Mouse (Mus musculus) thymus, postnatal 14 days (tissue): ENCODE results near the gene Rab35.

Experiments
- DNase-seq: peaks from one replicate; pipeline ENCODE4 v3.0.0; 2021

Gene Rab35

GRCm38 (mm10) chr5:115631505-115632357 is at the start of gene Rab35:
Gene Rab35, plus strand, starts transcription at chr5:115631908.
- peak; percentile 97 for DNase-seq

DNA sequence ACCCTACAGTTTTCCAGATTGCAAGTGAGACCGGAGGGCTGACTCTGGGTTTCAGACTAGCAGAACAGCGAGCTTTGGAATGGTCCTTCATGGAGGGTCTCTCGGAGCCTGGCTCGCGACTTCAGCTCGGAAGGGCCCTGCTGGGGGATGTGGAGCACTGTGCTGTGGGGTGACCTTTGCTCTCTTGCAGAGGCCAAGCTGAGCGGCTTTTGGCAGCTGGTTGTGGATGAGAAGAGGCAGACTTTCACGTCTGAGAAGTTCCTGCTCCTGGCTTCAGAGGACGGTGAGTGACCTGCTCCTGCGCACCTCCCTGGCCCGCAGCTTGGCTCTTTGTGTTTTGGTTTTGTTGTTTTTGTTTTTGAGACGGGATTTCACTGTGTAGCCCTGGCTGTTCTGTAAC is 46.1 kb upstream of the Rab35 start:
- DNase-seq, result no peak

DNA sequence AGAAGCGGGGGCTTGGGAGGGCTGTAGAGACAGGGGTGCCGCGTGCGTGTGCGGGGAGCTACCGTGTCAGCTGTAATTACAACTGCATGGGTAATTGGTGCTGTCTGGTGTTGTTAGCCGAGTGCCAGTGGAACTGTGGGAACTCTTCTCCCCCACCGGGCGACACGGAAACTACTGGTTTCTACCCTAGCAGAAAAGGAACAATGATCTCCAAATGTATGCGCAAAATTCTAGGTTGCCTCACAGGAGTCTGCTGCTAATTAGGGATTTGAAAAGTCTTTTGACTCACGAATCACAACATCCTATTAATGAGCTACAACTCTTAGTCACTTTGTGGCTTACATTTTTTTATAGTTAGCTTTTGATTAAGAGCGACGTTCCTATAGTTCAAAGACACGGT is 45.5 kb upstream of the Rab35 start:
- DNase-seq, result no peak

DNA sequence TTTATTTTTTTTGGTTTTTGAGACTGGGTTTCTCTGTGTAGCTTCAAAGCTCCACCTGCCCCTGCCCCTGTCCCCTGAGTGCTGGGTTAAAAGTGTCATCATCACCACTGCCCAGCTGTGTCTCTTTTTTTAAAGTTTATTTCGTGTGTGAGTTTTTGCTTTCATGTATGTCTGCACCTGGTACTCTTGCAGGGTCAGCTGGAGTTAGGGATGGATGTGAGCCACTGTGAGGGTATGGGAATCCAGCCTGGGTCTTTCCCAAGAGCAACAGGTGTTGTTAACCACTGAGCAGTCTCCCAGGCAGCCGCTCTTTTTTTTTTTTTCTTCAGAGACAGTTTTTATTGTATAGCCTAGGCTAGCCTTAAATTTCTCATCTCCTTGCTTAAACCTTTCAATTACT is 44.9 kb upstream of the Rab35 start:
- no peak for DNase-seq

DNA sequence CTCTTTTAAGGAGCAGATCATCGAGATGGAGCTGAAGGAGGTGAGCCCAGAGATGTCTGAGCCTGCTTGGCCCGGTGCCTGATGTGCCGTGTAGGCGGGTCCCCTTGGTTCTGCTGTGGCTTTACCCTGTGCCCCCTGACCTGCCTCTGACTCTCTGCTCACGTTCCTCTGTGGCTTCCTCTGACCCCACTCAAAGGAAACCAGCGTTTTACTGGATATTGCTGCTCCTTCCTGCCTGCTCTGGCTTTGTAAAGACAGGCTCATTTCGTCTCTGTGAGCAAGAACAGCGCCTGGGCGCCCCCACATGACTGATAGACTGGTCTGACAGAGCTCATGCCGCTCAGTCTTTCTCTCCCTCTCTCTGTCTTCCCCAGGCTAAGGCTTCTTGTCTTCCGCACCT is 40.7 kb upstream of the Rab35 start:
- no peak for DNase-seq

- no peak for DNase-seq
These were observed 40.2 kb upstream of the Rab35 start for GRCm38 (mm10) chr5:115591506-115591905.

DNA sequence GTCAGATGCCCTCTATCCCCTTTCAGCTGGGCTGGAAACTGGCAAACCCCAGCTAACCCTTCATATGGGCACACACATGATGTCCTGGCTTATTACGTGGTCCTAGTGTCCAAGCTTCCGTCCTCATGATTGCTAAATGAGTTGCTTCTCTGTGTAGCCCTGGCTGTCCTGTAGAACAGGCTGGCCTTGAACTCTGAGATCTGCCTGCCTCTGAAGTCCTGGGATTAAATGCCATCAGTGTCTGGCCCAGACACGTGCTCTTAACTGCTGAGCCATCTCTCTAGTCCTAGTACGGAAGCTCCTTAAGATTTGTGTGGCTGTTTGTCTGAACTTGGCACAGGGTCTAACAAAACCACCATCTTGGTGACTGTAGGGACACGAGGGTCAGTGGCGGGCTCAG is 28.1 kb upstream of the Rab35 start:
- DNase-seq, result no peak

- DNase-seq, result no peak
These were observed 20.1 kb upstream of the Rab35 start for GRCm38 (mm10) chr5:115611566-115611965.

DNA sequence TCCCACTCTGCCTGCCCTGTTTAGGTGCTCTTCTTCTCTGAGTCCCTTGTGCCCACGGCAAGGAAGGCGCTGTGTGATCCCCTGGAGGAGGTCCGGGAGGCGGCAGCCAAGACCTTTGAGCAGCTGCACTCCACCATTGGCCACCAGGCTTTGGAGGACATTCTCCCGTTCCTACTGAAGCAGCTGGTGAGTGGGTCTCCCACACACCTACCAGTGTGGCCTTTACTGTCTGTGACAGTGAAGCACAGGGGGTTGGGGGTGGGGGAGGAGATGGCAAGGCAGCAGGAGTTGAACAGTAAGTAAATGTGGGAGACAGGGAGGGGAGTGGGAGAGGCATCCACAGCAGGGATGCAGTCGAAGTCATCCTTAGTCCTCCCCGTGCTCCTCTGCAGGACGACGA is 18.4 kb upstream of the Rab35 start:
- no peak for DNase-seq

GRCm38 (mm10) chr5:115614948-115615347 is 16.8 kb upstream of the Rab35 start:
- DNase-seq, result peak; percentile 69

DNA sequence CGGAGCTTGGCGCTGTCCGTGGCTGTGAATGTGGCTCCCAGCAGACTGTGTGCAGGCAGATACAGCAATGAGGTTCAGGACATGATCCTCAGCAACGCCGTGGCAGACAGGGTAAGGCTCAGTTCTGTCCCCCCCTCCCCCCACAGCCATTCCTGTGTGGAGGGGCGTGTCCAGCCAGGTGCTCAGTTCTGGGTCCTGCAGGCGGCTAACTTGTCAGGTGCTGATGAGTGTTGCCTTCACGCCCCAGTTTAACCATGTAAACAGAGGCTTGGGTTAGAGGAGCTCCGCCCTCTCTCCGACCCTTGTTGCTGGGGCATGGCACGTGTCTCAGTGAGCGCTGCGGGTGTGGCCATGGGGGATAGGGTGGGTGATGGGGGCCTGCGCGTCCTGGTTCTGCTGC is 12.0 kb upstream of the Rab35 start:
- no peak for DNase-seq

DNA sequence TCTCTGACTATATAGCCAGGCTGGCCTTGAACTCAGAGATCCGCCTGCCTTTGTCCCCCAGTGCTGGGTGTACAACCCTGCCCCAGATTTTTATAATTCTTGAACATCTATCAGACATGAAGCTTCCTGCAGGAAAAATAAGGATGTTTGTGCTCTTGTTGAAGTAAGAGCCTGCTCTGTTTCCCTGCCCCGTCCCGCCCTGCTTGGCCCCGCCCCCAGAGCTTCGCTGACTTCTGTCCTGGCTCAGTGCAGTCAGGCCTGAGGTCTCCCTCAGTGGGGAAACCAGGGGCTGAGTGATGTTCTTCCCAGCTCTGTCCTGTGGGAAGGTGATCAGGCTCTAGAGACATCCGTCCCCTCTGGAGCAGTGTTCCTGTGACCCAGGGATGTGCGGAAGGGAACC is 9.0 kb upstream of the Rab35 start:
- no peak for DNase-seq

DNA sequence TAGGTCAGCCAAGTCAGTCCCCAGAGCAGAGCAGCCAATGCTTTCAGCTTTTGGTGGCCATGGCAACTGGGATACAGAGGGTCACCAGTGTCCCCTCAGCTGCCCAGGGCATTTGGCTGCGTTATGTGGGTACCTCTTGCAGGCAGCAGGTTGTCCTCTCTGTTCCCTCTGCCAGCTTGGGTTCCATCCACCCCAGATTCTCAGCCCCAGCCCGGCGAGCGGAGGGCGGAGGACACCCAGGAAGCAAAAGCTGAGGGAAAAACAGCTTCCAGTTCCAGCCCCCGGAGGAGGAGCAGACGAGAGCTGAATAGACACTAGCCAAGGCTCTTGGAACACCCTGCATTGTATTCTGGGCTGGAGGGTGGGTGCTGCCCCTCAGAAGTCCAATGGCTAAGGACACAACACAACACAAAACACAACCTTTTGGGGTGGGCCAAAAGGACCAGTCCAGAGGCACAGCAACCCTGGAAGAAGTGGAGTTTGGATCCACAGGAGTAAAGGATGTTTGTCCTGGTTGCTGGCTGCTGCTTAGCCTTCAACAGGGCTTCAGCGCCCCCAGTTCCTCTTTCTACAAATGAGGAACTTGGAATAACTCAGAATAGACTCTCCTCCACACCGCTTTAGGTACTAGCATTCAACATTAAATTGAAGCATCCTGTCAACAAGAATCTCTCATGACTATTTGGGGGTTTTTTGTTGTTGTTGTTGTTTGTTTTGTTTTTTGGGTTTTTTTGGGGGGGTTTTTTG is 7.8 kb upstream of the Rab35 start:
- no peak for DNase-seq

- no peak for DNase-seq
These were observed 5.3 kb upstream of the Rab35 start for GRCm38 (mm10) chr5:115626237-115626886.

DNA sequence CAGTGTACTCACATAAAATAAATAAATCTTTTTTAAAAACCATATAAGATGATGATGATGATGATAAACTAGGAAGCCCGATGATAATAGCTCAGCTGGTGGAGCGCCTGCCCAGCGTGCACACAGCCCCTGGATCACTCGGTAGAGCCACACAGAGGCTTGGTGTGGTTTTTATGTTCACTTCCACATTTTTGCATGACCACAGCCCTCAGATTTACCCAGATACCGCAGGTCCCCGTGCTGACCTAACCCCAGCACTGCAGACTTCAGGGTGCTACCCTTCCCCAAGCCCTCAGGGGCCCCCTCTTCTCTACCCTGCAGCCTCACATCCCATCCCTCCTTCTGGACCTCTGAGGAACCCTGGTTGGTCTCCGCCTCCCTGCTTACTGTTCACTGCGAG is 3.6 kb upstream of the Rab35 start:
- DNase-seq, result no peak

GRCm38 (mm10) chr5:115629672-115630071 is 2.0 kb upstream of the Rab35 start:
- no peak for DNase-seq

GRCm38 (mm10) chr5:115630291-115630690 is 1.4 kb upstream of the Rab35 start:
- no peak for DNase-seq

DNA sequence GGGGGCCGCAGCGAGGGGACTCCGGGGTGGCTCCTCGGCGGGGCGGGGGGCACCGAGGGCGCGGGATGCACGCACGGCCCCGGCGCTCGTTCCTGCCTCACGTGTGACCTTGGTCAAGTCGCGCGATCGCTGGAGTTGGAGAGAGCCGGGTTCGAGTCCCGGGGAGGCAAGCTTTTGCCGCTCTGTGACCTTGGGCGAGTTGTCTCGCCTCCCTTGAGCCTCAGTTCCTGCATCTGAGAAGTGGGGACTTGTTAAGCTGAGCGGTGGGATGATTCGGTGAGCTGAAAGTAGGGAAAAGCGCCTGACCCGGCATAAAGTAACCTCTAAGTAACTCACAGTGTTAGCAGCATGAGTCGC is 628 bp downstream of the Rab35 start:
- DNase-seq, result peak; percentile 62

DNA sequence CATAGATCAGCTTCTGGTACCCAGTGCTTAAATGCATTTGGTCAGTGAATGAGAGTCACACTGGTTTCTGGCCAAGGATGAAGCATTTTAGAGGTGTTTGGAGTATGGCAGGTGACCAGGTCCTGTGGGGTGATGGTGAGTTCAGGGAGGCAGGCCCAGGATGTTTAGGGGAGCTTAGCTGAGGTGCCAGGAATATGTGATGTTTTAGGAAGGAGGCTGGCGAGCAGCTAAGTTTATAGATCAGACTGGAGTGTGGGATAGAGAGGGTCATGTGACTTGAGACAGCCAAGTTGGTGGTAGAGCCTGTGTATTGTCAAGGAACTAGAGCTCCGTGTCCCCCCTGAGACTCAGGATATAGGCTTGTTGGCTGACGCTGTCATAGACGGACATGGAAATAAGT is 1.4 kb downstream of the Rab35 start:
- DNase-seq, result no peak

DNA sequence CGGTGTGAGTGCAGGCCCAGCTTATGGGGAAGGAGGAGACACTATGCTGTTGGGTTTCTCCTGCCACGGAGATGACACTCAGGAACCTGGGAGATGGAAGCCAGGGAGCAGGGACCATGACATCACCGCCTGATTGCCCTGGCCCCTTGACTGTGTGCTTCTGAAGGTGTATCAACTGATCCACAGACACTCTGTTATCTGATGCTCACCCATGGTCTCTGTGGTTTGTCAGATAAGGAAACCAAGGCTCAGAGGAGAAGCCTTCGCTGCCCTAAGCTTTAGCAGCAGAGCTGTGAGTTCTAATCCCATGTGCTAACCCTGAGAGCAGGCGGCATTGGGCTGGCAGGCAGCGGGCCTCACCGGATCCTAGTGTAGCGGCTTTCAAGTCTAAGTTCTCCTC is 2.3 kb downstream of the Rab35 start:
- no peak for DNase-seq

DNA sequence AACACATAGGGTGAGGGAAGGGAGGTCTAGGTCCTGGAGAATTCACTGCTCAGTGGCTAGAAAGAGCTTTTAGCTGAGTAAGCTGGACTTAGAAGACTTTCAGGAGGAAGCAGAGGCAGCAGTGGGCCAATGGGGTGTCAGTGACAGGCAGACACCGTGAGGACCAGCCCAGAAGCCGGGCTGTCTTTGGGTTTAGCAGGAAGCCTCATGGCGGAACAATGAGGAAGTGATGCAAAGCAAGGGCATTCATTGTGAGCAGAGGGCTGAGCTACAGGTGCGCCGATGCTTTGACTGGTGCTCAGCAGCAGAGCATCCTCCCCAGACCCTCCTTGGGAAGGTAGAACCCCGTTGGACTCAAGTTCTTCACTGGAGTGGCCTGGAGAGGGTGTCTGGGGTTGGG is 3.8 kb downstream of the Rab35 start:
- DNase-seq, result peak; percentile 38

DNA sequence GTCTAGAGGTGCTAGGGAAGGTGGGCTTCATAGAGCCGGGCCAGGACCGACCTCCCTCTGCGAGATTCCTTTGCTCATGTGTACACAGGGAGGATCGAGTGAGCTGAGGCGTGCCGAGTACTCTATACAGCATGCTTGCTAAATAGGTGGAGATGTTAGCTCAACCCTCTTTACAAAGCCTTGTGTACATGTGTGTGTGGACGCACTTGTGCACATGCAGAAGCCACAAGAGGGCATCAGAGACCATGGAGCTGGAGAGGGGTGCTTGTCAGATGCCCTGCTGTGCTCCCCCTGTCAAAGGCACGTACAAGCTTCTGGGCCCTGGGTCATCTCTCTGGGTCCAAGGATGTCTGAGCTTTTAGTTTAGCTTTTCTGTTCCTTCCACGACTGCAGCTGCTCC is 12.5 kb downstream of the Rab35 start:
- DNase-seq, result peak; percentile 55

GRCm38 (mm10) chr5:115648876-115649275 is 17.2 kb downstream of the Rab35 start:
- DNase-seq, result no peak

DNA sequence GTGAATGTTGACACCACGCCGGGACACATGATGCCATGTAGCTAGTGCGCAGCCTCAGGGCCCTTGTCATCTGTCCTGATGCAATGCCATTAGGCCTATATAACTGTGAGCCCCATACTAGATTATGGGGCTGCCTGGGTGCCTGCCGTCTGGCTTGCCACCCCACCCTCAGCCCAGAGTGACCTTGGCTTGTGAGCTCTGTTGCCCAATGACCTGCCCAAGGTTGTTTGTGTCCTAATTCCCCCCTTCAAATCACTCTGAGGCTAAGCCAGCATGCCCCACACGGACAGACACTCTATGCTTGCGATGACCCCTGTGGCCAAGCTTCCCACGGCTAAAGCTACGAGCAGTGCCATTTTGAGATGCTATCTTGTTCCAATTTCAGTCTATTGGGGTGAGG is 18.0 kb downstream of the Rab35 start:
- DNase-seq, result no peak
